Comparison of ENCODE assay signal across 9 mouse cellular contexts in genomic region chr2:28538817-28539128, GRCm38 (mm10). TPM values are rescaled to one million over a fixed set of nuclear protein-coding genes. Genes with fewer than 3 reads are reported as not detected.
DNase-seq lines count a peak whose midpoint lies in the region; ATAC-seq and TF ChIP-seq lines count a peak whose summit lies in the region.
"Had no signal": no experiment of that assay in that cellular context is flagged by ENCODE, and none has a peak within 500 bp of the region (broad histone marks: within the 10 kb centered on the region; RNA-seq: fewer than 3 reads in every experiment).

No protein-coding gene starts in this region.

- peak overlapping the region; percentile 67; the same call in 1 of the 2 replicates for H3K27ac ChIP-seq in lung, embryonic 14.5 days (ENCODE audit: low read depth)
- peak overlapping the region; percentile 39; the same call in 1 of the 2 replicates for H3K27ac ChIP-seq in embryonic facial prominence, embryonic 11.5 days (replicated peaks; ENCODE audit: low read depth, low read length)
- H3K27ac ChIP-seq in intestine, embryonic 14.5 days (ENCODE audit: low read depth), result peak overlapping the region; percentile 69
- H3K27ac ChIP-seq in liver, embryonic 11.5 days (ENCODE audit: low read depth, low read length), result no peak overlapping the region
- H3K27ac ChIP-seq: kidney, postnatal 0 days had no signal

- H3K4me2 ChIP-seq in lung, embryonic 14.5 days, result 0 out of 2 replicates have a peak overlapping the region, but pooled peaks have one; percentile 7
- H3K4me2 ChIP-seq in embryonic facial prominence, embryonic 11.5 days (ENCODE audit: low read depth, low read length), result no peak overlapping the region
- H3K4me2 ChIP-seq in intestine, embryonic 14.5 days (ENCODE audit: low read length), result no peak overlapping the region
- H3K4me2 ChIP-seq in liver, embryonic 11.5 days, result no peak overlapping the region

- peaks cover 28% of the 10 kb centered on the region for H3K4me1 ChIP-seq in lung, embryonic 14.5 days (ENCODE audit: insufficient read depth)
- peaks cover 15% of the 10 kb centered on the region for H3K4me1 ChIP-seq in embryonic facial prominence, embryonic 11.5 days (ENCODE audit: control insufficient read depth, insufficient read depth, low read length)
- H3K4me1 ChIP-seq in intestine, embryonic 14.5 days (replicated peaks; ENCODE audit: control insufficient read depth, insufficient read depth, low read length), result peaks cover 62% of the 10 kb centered on the region
- H3K4me1 ChIP-seq in liver, embryonic 11.5 days (replicated peaks; ENCODE audit: control insufficient read depth, insufficient read depth, low read length), result peaks cover 22% of the 10 kb centered on the region

- H3K4me3 ChIP-seq in lung, embryonic 14.5 days (ENCODE audit: low read depth, low read length), result no peak overlapping the region
- no peak overlapping the region for H3K4me3 ChIP-seq in embryonic facial prominence, embryonic 11.5 days (ENCODE audit: low read depth, low read length)
- no peak overlapping the region for H3K4me3 ChIP-seq in intestine, embryonic 14.5 days (ENCODE audit: low read depth, low read length)
- no peak overlapping the region for H3K4me3 ChIP-seq in liver, embryonic 11.5 days (ENCODE audit: low read depth, low read length)

- H3K9ac ChIP-seq in lung, embryonic 14.5 days, result peak overlapping the region; percentile 22; the same call in 1 of the 2 replicates
- no peak overlapping the region for H3K9ac ChIP-seq in embryonic facial prominence, embryonic 11.5 days (replicated peaks; ENCODE audit: low read length)
- H3K9ac ChIP-seq in intestine, embryonic 14.5 days (ENCODE audit: low read length), result no peak overlapping the region
- no peak overlapping the region for H3K9ac ChIP-seq in liver, embryonic 11.5 days (ENCODE audit: low read depth, low read length)

- no peaks in the 10 kb centered on the region for H3K9me3 ChIP-seq in lung, embryonic 14.5 days (ENCODE audit: low read depth, low read length)
- H3K9me3 ChIP-seq in embryonic facial prominence, embryonic 11.5 days (replicated peaks; ENCODE audit: control insufficient read depth, low read length), result no peaks in the 10 kb centered on the region
- H3K9me3 ChIP-seq in intestine, embryonic 14.5 days (ENCODE audit: control insufficient read depth, low read length), result no peaks in the 10 kb centered on the region
- H3K9me3 ChIP-seq in liver, embryonic 11.5 days (ENCODE audit: control insufficient read depth, low read length), result no peaks in the 10 kb centered on the region

- WGBS in lung, embryonic 14.5 days, result 27% methylated on average over 1 of the region's 1 CpGs
- WGBS in embryonic facial prominence, embryonic 11.5 days, result no CpG with 5 or more reads among the region's 1 CpGs
- 75% methylated on average over 1 of the region's 1 CpGs for WGBS in intestine, embryonic 14.5 days
- 47% methylated on average over 1 of the region's 1 CpGs for WGBS in liver, embryonic 11.5 days

- TF ChIP-seq CTCF in lung, embryonic 14.5 days (IDR thresholded peaks at IDR 0.05; ENCODE audit: low read depth), result no peak

- H3K27me3 ChIP-seq in lung, embryonic 14.5 days (ENCODE audit: insufficient read depth, low read length), result no peaks in the 10 kb centered on the region
- H3K27me3 ChIP-seq in embryonic facial prominence, embryonic 11.5 days (ENCODE audit: control insufficient read depth, insufficient read depth, low read length), result no peaks in the 10 kb centered on the region
- no peaks in the 10 kb centered on the region for H3K27me3 ChIP-seq in intestine, embryonic 14.5 days (replicated peaks; ENCODE audit: control insufficient read depth, insufficient read depth, low read length)
- H3K27me3 ChIP-seq in splenic B cell, adult 2 months (ENCODE audit: control insufficient read depth, insufficient read depth, low read length, poor library complexity, severe bottlenecking), result no peaks in the 10 kb centered on the region
- peaks cover 3% of the 10 kb centered on the region for H3K27me3 ChIP-seq in liver, embryonic 11.5 days (replicated peaks; ENCODE audit: control insufficient read depth, insufficient read depth, low read length)

- peaks cover 16% of the 10 kb centered on the region for H3K36me3 ChIP-seq in lung, embryonic 14.5 days (ENCODE audit: insufficient read depth)
- H3K36me3 ChIP-seq in embryonic facial prominence, embryonic 11.5 days (replicated peaks; ENCODE audit: control insufficient read depth, insufficient read depth, low read depth, low read length), result no peaks in the 10 kb centered on the region; the same call in none of the 2 replicates
- H3K36me3 ChIP-seq in intestine, embryonic 14.5 days (ENCODE audit: control insufficient read depth, insufficient read depth, low read length), result peaks cover 20% of the 10 kb centered on the region
- no peaks in the 10 kb centered on the region for H3K36me3 ChIP-seq in splenic B cell, adult 2 months (ENCODE audit: control insufficient read depth, insufficient read depth, low read length, poor library complexity, severe bottlenecking)
- H3K36me3 ChIP-seq in liver, embryonic 11.5 days (ENCODE audit: control insufficient read depth, insufficient read depth, low read length), result no peaks in the 10 kb centered on the region

- ATAC-seq in lung, embryonic 14.5 days (ENCODE audit: insufficient read depth), result no peak; the same call in 1 of the 2 replicates
- 0 out of 2 replicates have a peak, but pooled peaks have one; percentile 0 for ATAC-seq in embryonic facial prominence, embryonic 11.5 days (replicated peaks; ENCODE audit: insufficient number of reproducible peaks, low FRiP score, low TSS enrichment, low read depth)
- ATAC-seq in intestine, embryonic 14.5 days (replicated peaks; ENCODE audit: low FRiP score, low TSS enrichment, low read depth), result no peak
- ATAC-seq in liver, embryonic 11.5 days (replicated peaks; ENCODE audit: low FRiP score), result no peak

- no peak for DNase-seq in lung, embryonic 14.5 days
- DNase-seq in lung, postnatal 14 days, result no peak
- DNase-seq in embryonic facial prominence, embryonic 11.5 days (ENCODE audit: low spot score), result peak; percentile 26
- no peak for DNase-seq in intestine, embryonic 14.5 days (ENCODE audit: low spot score)
- DNase-seq in splenic B cell, adult 2 months (ENCODE audit: low read depth, low spot score), result peak; percentile 19
- DNase-seq in thymus, postnatal 4 days, result no peak
- no peak for DNase-seq in liver, embryonic 11.5 days (ENCODE audit: low spot score)
- DNase-seq in thymus, postnatal 14 days, result no peak

RNA-seq across cellular contexts. Expression of gene Cel, which starts 24.4 kb away (rescaled TPM):
- not detected in 2 replicates for polyA plus RNA-seq in lung, embryonic 14.5 days (2014; fragmentation: Nextera tagmentation; extraction: Ambion mirVana)
- not detected in 2 replicates for polyA plus RNA-seq in embryonic facial prominence, embryonic 11.5 days (2014; fragmentation: Nextera tagmentation; extraction: Ambion mirVana)
- 67.3 TPM in 1 of 2 replicates, not detected in the other for polyA plus RNA-seq in intestine, embryonic 14.5 days (2014; fragmentation: Nextera tagmentation; extraction: Ambion mirVana)
- not detected in 2 replicates for polyA plus RNA-seq in liver, embryonic 11.5 days (2014; fragmentation: Nextera tagmentation; extraction: Ambion mirVana)
- polyA plus RNA-seq: kidney, postnatal 0 days had no signal

RNA-seq across cellular contexts. Expression of gene Ralgds, which starts 25.8 kb away (rescaled TPM):
- polyA plus RNA-seq in lung, embryonic 14.5 days (2014; fragmentation: Nextera tagmentation; extraction: Ambion mirVana), result 34.3 and 34.7 TPM in 2 replicates
- polyA plus RNA-seq in embryonic facial prominence, embryonic 11.5 days (2014; fragmentation: Nextera tagmentation; extraction: Ambion mirVana), result 41.7 and 44.8 TPM in 2 replicates
- 38.7 and 40.6 TPM in 2 replicates for polyA plus RNA-seq in intestine, embryonic 14.5 days (2014; fragmentation: Nextera tagmentation; extraction: Ambion mirVana)
- 11.3 and 12.9 TPM in 2 replicates for polyA plus RNA-seq in liver, embryonic 11.5 days (2014; fragmentation: Nextera tagmentation; extraction: Ambion mirVana)

RNA-seq across cellular contexts. Expression of gene Gm10134, which starts 32.9 kb away (rescaled TPM):
- polyA plus RNA-seq in lung, embryonic 14.5 days (2014; fragmentation: Nextera tagmentation; extraction: Ambion mirVana), result 1.2 and 2.4 TPM in 2 replicates
- 0.68 TPM in 1 of 2 replicates, not detected in the other for polyA plus RNA-seq in embryonic facial prominence, embryonic 11.5 days (2014; fragmentation: Nextera tagmentation; extraction: Ambion mirVana)
- polyA plus RNA-seq in intestine, embryonic 14.5 days (2014; fragmentation: Nextera tagmentation; extraction: Ambion mirVana), result 6.4 and 15.5 TPM in 2 replicates
- 0.73 and 0.78 TPM in 2 replicates for polyA plus RNA-seq in liver, embryonic 11.5 days (2014; fragmentation: Nextera tagmentation; extraction: Ambion mirVana)

RNA-seq across cellular contexts. Expression of gene Gbgt1, which starts 42.1 kb away (rescaled TPM):
- polyA plus RNA-seq in lung, embryonic 14.5 days (2014; fragmentation: Nextera tagmentation; extraction: Ambion mirVana), result 0.41 and 0.76 TPM in 2 replicates
- polyA plus RNA-seq in embryonic facial prominence, embryonic 11.5 days (2014; fragmentation: Nextera tagmentation; extraction: Ambion mirVana), result not detected in 2 replicates
- polyA plus RNA-seq in intestine, embryonic 14.5 days (2014; fragmentation: Nextera tagmentation; extraction: Ambion mirVana), result 4.7 and 5.2 TPM in 2 replicates
- 0.22 and 0.32 TPM in 2 replicates for polyA plus RNA-seq in liver, embryonic 11.5 days (2014; fragmentation: Nextera tagmentation; extraction: Ambion mirVana)

RNA-seq across cellular contexts. Expression of gene Gtf3c5, which starts 44.8 kb away (rescaled TPM):
- polyA plus RNA-seq in lung, embryonic 14.5 days (2014; fragmentation: Nextera tagmentation; extraction: Ambion mirVana), result 33.9 and 41.9 TPM in 2 replicates
- 38.5 and 38.8 TPM in 2 replicates for polyA plus RNA-seq in embryonic facial prominence, embryonic 11.5 days (2014; fragmentation: Nextera tagmentation; extraction: Ambion mirVana)
- polyA plus RNA-seq in intestine, embryonic 14.5 days (2014; fragmentation: Nextera tagmentation; extraction: Ambion mirVana), result 30.4 and 30.5 TPM in 2 replicates
- 30.8 and 32.9 TPM in 2 replicates for polyA plus RNA-seq in liver, embryonic 11.5 days (2014; fragmentation: Nextera tagmentation; extraction: Ambion mirVana)

Comparison
In these comparisons a context has a peak if more than half of its experiments do, and no peak if none do; other contexts are left out.
1. DNase-seq: peak in embryonic facial prominence, embryonic 11.5 days (single experiment) and splenic B cell, adult 2 months (single experiment); none in lung, embryonic 14.5 days (single experiment), lung, postnatal 14 days (single experiment), intestine, embryonic 14.5 days (single experiment), thymus, postnatal 4 days (single experiment), liver, embryonic 11.5 days (single experiment) and thymus, postnatal 14 days (single experiment).